Mouse (Mus musculus): ENCODE results near the gene Bbs4.

The Bbs4 gene

GRCm38 (mm10) chr9:59296419-59296818 lies 56.9 kb downstream of the Bbs4 start:
- DNase-seq (ENCODE audit: extremely low read depth, insufficient read length, low spot score), result no peak

GRCm38 (mm10) chr9:59292493-59292875 lies 60.8 kb downstream of the Bbs4 start:
- no peak for DNase-seq (ENCODE audit: extremely low read depth, insufficient read length, low spot score)

- no peak for DNase-seq (ENCODE audit: extremely low read depth, insufficient read length, low spot score)
Observed at GRCm38 (mm10) chr9:59291688-59292492, 61.4 kb downstream of the Bbs4 start.

- DNase-seq (ENCODE audit: extremely low read depth, insufficient read length, low spot score), result peak; percentile 95
Observed at GRCm38 (mm10) chr9:59290957-59291687, 62.2 kb downstream of the Bbs4 start, which contains the start of gene Adpgk. Adpgk (plus strand) TSS chr9:59291558.

GRCm38 (mm10) chr9:59289529-59290115 lies 63.7 kb downstream of the Bbs4 start:
- no peak for DNase-seq (ENCODE audit: extremely low read depth, insufficient read length, low spot score)

- no peak for DNase-seq (ENCODE audit: extremely low read depth, insufficient read length, low spot score)
Observed at GRCm38 (mm10) chr9:59288685-59289410, 64.5 kb downstream of the Bbs4 start.

GRCm38 (mm10) chr9:59288058-59288457 lies 65.2 kb downstream of the Bbs4 start:
- DNase-seq (ENCODE audit: extremely low read depth, insufficient read length, low spot score), result no peak

- no peak for DNase-seq (ENCODE audit: extremely low read depth, insufficient read length, low spot score)
Observed at GRCm38 (mm10) chr9:59285614-59286013, 67.7 kb downstream of the Bbs4 start.

- DNase-seq (ENCODE audit: extremely low read depth, insufficient read length, low spot score), result no peak
Observed at GRCm38 (mm10) chr9:59282683-59282986, 70.7 kb downstream of the Bbs4 start.

- DNase-seq (ENCODE audit: extremely low read depth, insufficient read length, low spot score), result peak; percentile 81
Observed at GRCm38 (mm10) chr9:59281871-59282682, 71.2 kb downstream of the Bbs4 start.

GRCm38 (mm10) chr9:59280888-59281287 lies 72.4 kb downstream of the Bbs4 start:
- DNase-seq (ENCODE audit: extremely low read depth, insufficient read length, low spot score), result no peak

GRCm38 (mm10) chr9:59278694-59279093 lies 74.6 kb downstream of the Bbs4 start:
- no peak for DNase-seq (ENCODE audit: extremely low read depth, insufficient read length, low spot score)

GRCm38 (mm10) chr9:59278199-59278598 lies 75.1 kb downstream of the Bbs4 start:
- no peak for DNase-seq (ENCODE audit: extremely low read depth, insufficient read length, low spot score)

- DNase-seq (ENCODE audit: extremely low read depth, insufficient read length, low spot score), result no peak
Observed at GRCm38 (mm10) chr9:59274846-59275455, 78.4 kb downstream of the Bbs4 start.

GRCm38 (mm10) chr9:59273199-59273598 lies 80.1 kb downstream of the Bbs4 start:
- no peak for DNase-seq (ENCODE audit: extremely low read depth, insufficient read length, low spot score)
